Mouse (Mus musculus): ENCODE results near the gene Gys1. TPM values are rescaled to one million over a fixed set of nuclear protein-coding genes. Genes with fewer than 3 reads are reported as not detected.

Gys1 gene
- 0.64 TPM for polyA plus RNA-seq (2014; fragmentation: Illumina TruSeq; extraction: RNeasy Lipid Tissue Mini Kit (QIAGEN cat#74804); ENCODE audit: low read depth, low replicate concordance)

DNA sequence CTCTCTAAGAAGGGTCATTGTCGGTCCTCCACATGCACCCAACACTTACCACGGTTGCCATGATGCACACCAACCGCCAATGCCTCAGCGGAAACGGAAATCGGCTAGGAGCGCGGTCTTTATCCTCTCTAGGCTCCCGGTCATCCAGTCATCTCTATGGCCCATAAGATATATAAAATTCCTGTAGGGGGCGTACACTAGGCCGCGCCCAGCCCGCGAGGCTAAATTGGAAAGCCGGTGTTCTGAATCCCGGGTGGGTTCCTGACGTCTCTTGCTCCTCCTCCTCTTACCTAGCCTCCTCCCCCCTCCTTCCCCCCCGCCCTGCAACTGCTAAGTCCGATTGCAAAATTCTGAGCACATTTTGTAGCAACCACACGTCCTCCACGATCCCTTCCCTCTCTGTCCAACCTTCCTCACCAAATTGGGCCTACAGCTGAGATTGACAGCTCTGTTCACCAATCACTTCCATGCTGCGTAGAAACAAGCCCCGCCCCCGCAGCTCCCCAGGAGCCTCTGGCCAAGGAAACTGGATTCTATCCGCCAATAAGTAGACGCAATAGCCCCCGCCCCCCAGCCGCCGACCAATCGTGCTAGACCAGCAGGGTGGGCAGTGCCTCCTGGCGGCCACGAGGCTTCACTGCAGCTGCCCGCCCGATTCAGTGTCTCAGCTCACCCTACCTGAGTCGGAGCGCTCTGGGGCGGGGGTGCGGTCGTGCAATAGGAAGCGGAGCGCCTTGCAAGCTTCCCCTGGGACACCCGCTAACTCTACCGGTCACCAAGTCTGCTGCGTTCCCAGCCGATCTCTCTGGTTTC is at the start of gene Gys1:
Gene Gys1, plus strand, starts transcription at position 642 of the 813 bp plus-strand sequence.

DNA sequence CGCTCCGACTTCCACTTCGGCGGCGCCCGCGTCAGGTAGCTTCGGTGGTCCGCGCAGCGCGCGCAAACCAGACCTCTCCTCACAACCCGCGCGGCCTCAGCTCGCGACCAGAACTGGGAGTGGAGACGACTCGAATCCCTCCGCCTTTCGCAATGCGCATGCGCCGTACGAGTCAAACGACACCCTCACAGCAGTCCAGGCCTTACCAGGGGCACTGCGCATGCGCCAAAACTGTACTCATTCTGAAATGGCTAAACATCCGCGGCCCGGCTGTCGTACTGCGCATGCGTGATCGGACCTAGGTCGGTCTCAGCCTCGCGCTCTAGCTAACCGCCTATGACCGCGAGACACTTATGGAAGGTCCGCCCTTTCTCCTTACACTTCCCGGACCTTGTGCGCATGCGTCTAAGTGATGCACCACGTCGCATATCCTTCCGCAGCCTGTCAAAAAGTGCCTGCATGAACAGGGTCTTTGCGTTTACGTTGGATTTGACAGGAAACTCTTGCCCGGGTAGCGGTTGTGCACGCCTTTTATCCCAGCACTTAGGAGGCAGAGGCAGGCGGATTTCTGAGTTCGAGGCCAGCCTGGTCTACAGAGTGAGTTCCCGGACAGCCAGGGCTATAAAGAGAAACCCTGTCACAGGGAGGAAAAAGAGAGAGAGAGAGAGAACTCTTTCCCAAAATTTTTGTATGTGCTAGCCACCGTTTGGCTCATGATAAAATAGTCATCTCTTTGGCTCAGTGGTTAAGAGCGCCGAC is 38.9 kb upstream of the Gys1 start, which contains the start of gene Snrnp70:
Gene Snrnp70, minus strand, starts transcription at position 165 of the 759 bp plus-strand sequence.

DNA sequence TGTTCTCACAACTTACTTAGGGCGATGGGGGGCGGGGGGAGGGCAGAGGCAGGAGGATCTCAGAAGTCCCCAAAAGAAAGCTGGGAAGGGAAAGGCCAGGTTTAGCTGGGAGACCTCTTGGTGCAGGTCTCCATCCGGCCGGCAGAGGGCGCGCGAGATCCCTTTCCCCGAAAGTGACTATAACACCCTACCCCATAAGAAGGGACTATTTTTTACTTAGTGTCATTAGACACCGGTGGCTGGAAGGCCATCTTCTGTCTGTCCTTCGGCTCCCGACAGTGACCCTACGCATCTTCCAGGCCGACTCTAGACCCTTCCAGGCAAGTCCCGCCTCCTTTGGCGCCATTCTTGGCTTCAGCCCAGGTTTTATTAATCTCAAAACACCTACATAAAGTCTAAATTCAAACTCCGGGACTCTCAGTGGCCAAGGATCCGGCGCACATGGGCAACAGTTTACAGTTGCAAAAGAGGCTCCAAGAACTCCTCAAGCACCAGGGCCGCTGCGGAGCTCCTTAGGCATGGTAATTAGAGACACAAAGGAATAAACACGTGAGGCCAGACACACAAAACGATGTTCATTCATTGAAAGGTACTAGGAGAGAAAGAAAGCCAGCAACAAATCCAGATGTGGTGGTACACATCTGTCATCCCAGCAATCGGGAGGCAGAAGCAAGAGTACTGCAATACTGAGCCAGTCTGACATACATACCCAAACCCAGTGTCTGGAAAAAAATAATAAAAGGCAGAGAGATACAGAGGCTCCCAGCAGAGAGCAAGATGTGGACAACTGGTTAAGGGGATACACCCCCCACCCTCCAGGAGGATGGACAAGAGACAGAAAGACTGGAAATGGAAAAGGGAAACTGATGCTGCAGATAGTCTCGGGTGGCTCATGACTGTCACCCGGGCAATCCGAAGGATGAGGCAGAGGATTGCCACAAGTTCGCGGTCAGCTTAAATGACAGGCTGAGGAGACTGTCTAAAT is 29.3 kb upstream of the Gys1 start, which contains the start of gene Kcna7:
Gene Kcna7, plus strand, starts transcription at position 563 of the 985 bp plus-strand sequence.

DNA sequence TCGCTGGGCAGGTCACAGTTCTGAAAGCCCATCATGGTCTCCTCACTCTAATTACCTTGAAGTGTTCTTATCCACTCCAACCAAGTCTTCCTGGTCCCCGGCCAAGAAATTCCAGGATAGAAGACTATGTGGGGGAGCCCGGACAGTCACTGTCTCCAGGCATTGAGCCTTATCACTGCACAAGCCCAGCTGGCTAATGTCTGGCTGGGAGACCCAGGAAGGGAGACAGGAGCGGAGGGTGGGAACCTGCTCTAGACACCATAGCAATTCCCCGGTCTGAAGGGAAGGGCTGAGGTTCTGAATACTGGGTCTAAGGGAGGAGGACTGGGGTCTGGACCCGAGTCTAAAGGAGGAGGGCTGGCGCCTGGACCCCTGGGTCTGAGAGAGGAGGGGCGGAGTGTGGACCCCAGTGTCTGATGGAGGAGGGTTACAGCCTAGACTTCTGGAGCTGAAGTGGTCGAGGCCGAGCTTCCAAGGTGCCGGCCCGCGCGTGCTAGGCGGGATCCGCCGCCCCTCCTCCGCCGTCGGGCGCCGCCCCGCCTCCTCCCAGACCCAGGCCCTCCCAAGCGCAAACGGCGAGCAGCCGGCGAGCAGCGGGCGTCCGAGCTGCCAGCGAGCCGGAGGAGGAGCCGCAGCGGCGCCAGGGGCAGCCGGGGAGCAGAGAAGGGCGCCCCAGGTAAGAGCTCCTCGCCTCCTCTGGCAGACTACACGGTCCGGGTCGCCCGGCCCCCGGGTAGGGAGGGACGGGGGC is 21.4 kb upstream of the Gys1 start, which contains the start of gene Ntf5:
Gene Ntf5, plus strand, starts transcription at position 583 of the 751 bp plus-strand sequence.

DNA sequence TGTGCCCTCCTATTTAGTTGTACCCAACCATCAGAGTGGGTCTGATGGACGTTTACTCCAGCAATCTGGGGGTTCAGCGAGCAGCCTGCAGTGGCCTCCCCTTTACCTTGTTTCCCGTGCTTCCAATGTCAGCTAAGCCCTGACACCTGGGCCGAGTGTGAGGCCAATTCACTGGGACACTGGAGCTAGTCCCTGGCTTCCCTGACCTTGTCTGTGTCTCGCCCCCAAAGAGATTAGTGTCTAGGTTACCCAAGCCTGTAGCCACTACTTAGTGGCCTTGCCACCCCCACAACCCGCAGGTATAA is 14.1 kb upstream of the Gys1 start, which contains the start of gene Lhb:
Gene Lhb, plus strand, starts transcription at position 206 of the 305 bp plus-strand sequence.

DNA sequence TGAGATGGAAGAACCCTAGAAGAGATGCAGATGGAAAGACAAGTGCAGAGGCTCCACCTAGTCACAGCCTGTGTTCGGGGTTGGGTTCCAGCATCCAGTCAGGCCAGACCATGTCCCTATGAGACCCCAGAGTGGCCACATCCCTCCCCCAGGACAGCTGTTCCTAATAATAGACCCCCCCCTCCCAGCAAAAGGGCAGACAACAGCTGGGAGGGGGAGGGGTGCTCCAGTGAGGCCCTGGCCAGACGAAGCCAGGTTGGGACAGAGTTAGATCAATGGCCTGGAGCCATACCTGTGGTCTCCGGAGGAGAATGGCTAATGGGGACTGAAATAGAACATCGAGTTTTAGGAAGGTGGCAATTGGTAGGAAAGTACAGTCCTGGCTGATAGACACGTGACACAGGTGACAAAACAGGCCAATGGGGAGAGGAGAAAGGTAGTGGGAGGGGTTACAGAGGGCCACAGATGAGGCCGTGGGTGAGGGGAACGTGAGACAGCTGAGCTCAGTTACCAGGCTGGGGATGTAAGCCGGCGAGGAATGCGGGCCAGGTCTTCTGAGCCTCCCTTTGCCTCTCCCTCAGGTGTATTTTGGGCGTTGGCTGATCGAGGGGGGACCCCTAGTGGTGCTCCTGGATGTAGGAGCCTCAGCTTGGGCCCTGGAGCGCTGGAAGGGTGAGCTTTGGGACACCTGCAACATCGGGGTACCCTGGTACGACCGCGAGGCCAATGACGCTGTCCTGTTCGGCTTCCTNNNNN is 3.1 kb downstream of the Gys1 start, which contains the start of gene Ruvbl2:
Gene Ruvbl2, minus strand, starts transcription at position 576 of the 756 bp plus-strand sequence.

DNA sequence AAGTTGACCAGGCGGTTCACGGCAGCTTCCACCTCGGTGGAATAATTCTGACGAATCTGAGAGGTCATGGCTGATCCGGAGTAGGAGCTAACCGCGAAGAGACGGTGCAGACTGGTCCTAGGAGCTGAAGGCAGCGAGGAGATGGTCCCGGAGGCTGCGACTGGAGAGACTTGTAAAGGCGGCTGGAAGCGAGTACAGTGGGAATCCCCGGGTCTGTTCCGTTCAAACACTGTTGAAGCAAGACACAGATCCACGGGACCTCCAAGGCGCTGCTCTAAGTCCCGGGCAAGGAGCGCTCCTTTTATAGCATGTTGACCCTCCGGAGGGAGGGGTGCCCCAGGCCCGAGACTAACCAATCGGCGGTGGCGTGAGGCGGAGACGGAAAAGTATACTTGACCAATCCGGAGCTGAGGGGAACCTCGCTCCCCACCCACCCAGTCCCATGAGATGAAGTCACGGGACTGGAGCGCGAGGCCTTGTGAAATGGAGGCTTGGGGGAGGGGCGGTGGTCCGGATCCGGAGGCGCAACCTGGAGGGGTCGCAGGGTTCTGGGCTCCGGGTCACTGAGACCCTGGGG is 25.0 kb downstream of the Gys1 start, which contains the start of gene Ftl1:
Gene Ftl1, minus strand, starts transcription at position 321 of the 577 bp plus-strand sequence.

DNA sequence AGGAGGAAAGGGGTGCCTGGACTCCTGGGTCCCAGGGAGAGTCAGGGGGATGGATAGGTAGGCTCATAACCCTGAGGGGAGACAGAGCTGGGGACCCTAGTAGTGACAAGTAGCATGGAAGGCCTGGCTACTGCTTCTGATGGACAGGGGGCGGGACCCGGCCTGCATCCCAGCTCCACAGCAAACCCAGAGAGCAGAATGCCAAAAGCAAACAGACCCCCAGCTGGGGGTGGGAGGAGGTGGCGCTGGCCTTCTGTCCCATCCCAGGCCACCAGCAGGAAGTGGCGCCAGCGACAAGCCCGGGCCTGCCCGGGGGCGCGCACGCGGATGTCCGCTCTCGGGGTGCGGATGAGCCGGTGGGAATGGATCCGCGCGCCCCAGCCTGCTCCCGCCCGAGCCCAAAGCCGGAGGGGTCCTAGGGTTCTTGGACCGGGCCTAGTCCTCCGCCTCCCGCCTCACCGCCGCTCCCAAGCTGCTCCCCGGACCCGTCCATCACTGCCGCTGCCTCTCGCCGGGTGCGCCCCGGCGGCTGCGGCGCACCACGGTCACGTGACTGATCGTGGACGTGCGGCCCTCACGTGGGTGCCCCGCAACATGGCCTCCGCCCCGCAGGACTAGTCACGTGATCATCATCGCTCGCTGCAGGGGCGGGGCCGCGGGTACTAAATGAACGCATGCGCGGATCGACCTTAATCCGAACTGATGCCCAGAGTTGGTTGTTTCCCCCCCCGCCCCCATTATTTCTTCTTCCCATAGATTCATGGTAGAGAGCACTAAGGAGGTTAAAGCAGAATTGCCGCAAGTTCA is 31.8 kb downstream of the Gys1 start, which contains the start of gene Bax:
Gene Bax, minus strand, starts transcription at position 616 of the 807 bp plus-strand sequence.

DNA sequence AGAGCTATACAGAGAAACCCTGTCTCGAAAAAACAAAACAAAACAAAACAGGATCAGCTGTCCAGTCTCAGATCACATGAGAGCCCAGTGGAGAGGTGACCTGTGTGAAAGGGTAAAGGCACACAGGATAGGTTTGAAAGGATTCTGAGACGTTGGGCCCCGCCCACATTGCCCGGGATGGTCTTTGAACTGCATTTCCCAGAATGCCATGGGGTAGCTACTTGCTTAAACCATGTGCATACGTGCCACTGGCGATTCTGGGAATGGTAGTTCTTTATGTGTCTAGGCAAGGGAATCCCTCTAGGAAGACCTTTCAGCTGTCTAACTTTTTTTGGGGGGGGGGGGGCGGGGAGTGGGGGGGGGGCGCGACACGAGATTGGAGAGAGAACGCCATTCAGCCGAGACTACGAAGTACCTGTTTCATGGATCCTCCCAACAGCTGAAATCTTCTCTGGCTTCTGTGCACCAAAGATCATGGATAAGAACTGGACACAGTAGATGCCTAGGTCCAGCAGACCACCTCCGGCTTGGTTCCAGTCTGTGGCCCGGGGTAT is 46.8 kb downstream of the Gys1 start, which contains the start of gene Tulp2:
Gene Tulp2, plus strand, starts transcription at position 504 of the 554 bp plus-strand sequence.

DNA sequence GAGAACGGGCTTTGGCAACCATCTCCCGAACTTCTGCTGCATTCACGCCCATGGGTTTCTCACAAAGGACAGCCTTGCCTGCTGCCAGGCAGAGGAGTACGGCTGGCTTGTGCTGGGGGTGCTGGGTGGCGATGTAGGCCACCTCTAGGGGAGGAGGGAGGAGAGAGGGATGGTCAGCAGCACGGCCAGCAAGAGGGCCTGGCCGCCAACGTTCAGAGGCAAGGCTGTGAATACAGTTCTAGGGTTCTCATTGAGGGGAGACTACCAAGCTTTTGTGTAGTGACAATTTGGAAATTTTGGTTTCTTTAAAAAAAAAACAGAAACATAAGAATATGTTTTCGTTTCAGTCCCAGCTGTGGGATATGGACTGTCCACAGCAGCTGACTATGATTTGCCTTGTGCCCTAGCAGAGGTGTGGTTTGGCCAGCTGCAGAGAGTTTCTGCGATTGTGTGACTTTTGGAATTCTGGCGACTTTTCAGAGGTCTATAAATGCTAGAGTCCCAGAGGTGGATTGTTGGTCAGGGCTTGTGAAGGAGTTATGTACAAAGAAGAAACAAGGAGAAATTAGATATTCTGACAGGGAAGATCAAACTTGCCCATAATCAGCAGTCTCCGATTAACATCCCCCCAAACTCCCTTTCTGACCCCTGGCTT is 52.2 kb downstream of the Gys1 start, which contains the start of gene Gm45808:
Gene Gm45808, minus strand, starts transcription at position 51 of the 655 bp plus-strand sequence.

DNA sequence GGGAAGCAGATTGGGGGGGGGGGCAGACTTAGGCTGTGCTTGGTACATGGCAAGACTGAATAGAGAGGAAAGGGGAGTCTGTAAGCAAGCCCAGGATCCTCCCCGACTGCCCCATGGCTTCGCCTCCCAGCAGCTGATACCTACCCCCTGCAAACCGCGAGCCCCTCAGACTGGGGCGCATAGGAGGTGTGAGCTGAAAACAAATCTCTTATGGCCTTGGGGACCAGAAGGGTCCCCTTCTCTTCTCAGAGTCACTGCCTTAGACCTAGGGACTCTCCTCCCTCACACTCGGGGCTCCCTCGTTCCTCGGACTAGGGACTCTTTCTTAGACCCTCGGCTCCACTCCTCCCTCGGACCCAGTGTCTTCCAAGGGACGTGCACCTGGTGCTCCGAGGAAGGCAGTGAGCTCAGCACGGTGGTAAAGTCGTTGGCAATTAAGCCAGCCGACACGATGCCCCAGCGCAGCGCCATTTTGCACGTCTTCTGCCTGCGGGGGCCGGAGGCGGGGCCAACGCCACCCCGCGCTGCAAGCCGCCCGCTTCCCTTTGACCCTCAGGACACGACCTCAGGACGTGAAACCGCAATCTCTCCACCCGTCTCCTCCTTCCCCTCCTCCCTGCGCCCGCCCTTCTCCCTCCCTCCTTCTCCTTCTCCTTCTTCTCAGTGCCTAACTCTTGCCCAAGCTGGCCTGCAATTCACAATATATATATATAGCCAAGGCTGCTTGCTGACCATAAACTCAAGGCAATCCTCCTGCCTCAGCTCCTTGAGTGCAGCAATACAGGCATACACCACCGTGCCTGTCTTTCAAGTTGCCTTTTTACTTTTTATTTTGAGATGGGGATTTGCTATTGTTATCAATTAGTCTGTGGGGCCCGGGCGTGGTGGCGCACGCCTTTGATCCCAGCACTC is 53.9 kb downstream of the Gys1 start, which contains the start of gene Dhdh:
Gene Dhdh, minus strand, starts transcription at position 513 of the 912 bp plus-strand sequence.

Other genes with a start within 250 kb of the Gys1 start
- gene Ccdc155, start 230.0 kb upstream of the Gys1 start, polyA plus RNA-seq (2014; fragmentation: Illumina TruSeq; extraction: RNeasy Lipid Tissue Mini Kit (QIAGEN cat#74804); ENCODE audit: low read depth, low replicate concordance) = not detected
- not detected for gene Dkkl1, start 222.7 kb upstream of the Gys1 start, polyA plus RNA-seq (2014; fragmentation: Illumina TruSeq; extraction: RNeasy Lipid Tissue Mini Kit (QIAGEN cat#74804); ENCODE audit: low read depth, low replicate concordance)
- gene Tead2, start 219.1 kb upstream of the Gys1 start, polyA plus RNA-seq (2014; fragmentation: Illumina TruSeq; extraction: RNeasy Lipid Tissue Mini Kit (QIAGEN cat#74804); ENCODE audit: low read depth, low replicate concordance) = 0.19 TPM
- gene Cd37, start 195.7 kb upstream of the Gys1 start, polyA plus RNA-seq (2014; fragmentation: Illumina TruSeq; extraction: RNeasy Lipid Tissue Mini Kit (QIAGEN cat#74804); ENCODE audit: low read depth, low replicate concordance) = 0.34 TPM
- 1.2 TPM for gene Slc6a16, start 193.8 kb upstream of the Gys1 start, polyA plus RNA-seq (2014; fragmentation: Illumina TruSeq; extraction: RNeasy Lipid Tissue Mini Kit (QIAGEN cat#74804); ENCODE audit: low read depth, low replicate concordance)
- gene Slc6a21, start 157.3 kb upstream of the Gys1 start, polyA plus RNA-seq (2014; fragmentation: Illumina TruSeq; extraction: RNeasy Lipid Tissue Mini Kit (QIAGEN cat#74804); ENCODE audit: low read depth, low replicate concordance) = not detected
- not detected for gene Trpm4, start 101.1 kb upstream of the Gys1 start, polyA plus RNA-seq (2014; fragmentation: Illumina TruSeq; extraction: RNeasy Lipid Tissue Mini Kit (QIAGEN cat#74804); ENCODE audit: low read depth, low replicate concordance)
- gene Hrc, start 99.6 kb upstream of the Gys1 start, polyA plus RNA-seq (2014; fragmentation: Illumina TruSeq; extraction: RNeasy Lipid Tissue Mini Kit (QIAGEN cat#74804); ENCODE audit: low read depth, low replicate concordance) = not detected
- gene Ppfia3, start 67.8 kb upstream of the Gys1 start, polyA plus RNA-seq (2014; fragmentation: Illumina TruSeq; extraction: RNeasy Lipid Tissue Mini Kit (QIAGEN cat#74804); ENCODE audit: low read depth, low replicate concordance) = not detected
- gene Lin7b, start 64.3 kb upstream of the Gys1 start, polyA plus RNA-seq (2014; fragmentation: Illumina TruSeq; extraction: RNeasy Lipid Tissue Mini Kit (QIAGEN cat#74804); ENCODE audit: low read depth, low replicate concordance) = not detected
- gene Snrnp70, start 39.1 kb upstream of the Gys1 start, polyA plus RNA-seq (2014; fragmentation: Illumina TruSeq; extraction: RNeasy Lipid Tissue Mini Kit (QIAGEN cat#74804); ENCODE audit: low read depth, low replicate concordance) = 36.2 TPM
- gene Kcna7, start 29.2 kb upstream of the Gys1 start, polyA plus RNA-seq (2014; fragmentation: Illumina TruSeq; extraction: RNeasy Lipid Tissue Mini Kit (QIAGEN cat#74804); ENCODE audit: low read depth, low replicate concordance) = not detected
- gene Ntf5, start 21.1 kb upstream of the Gys1 start, polyA plus RNA-seq (2014; fragmentation: Illumina TruSeq; extraction: RNeasy Lipid Tissue Mini Kit (QIAGEN cat#74804); ENCODE audit: low read depth, low replicate concordance) = not detected
- not detected for gene Lhb, start 14.0 kb upstream of the Gys1 start, polyA plus RNA-seq (2014; fragmentation: Illumina TruSeq; extraction: RNeasy Lipid Tissue Mini Kit (QIAGEN cat#74804); ENCODE audit: low read depth, low replicate concordance)
- gene Ruvbl2, start 3.3 kb downstream of the Gys1 start, polyA plus RNA-seq (2014; fragmentation: Illumina TruSeq; extraction: RNeasy Lipid Tissue Mini Kit (QIAGEN cat#74804); ENCODE audit: low read depth, low replicate concordance) = 0.58 TPM
- gene Ftl1, start 25.0 kb downstream of the Gys1 start, polyA plus RNA-seq (2014; fragmentation: Illumina TruSeq; extraction: RNeasy Lipid Tissue Mini Kit (QIAGEN cat#74804); ENCODE audit: low read depth, low replicate concordance) = 81.8 TPM
- gene Bax, start 32.1 kb downstream of the Gys1 start, polyA plus RNA-seq (2014; fragmentation: Illumina TruSeq; extraction: RNeasy Lipid Tissue Mini Kit (QIAGEN cat#74804); ENCODE audit: low read depth, low replicate concordance) = 0.79 TPM
- not detected for gene Tulp2, start 47.0 kb downstream of the Gys1 start, polyA plus RNA-seq (2014; fragmentation: Illumina TruSeq; extraction: RNeasy Lipid Tissue Mini Kit (QIAGEN cat#74804); ENCODE audit: low read depth, low replicate concordance)
- gene Gm45808, start 52.0 kb downstream of the Gys1 start, polyA plus RNA-seq (2014; fragmentation: Illumina TruSeq; extraction: RNeasy Lipid Tissue Mini Kit (QIAGEN cat#74804); ENCODE audit: low read depth, low replicate concordance) = not detected
- gene Dhdh, start 54.0 kb downstream of the Gys1 start, polyA plus RNA-seq (2014; fragmentation: Illumina TruSeq; extraction: RNeasy Lipid Tissue Mini Kit (QIAGEN cat#74804); ENCODE audit: low read depth, low replicate concordance) = 85.8 TPM
- gene Nucb1, start 75.6 kb downstream of the Gys1 start, polyA plus RNA-seq (2014; fragmentation: Illumina TruSeq; extraction: RNeasy Lipid Tissue Mini Kit (QIAGEN cat#74804); ENCODE audit: low read depth, low replicate concordance) = 38.2 TPM
- gene Ppp1r15a, start 91.4 kb downstream of the Gys1 start, polyA plus RNA-seq (2014; fragmentation: Illumina TruSeq; extraction: RNeasy Lipid Tissue Mini Kit (QIAGEN cat#74804); ENCODE audit: low read depth, low replicate concordance) = 0.95 TPM
- not detected for gene Plekha4, start 91.5 kb downstream of the Gys1 start, polyA plus RNA-seq (2014; fragmentation: Illumina TruSeq; extraction: RNeasy Lipid Tissue Mini Kit (QIAGEN cat#74804); ENCODE audit: low read depth, low replicate concordance)
- not detected for gene Hsd17b14, start 120.0 kb downstream of the Gys1 start, polyA plus RNA-seq (2014; fragmentation: Illumina TruSeq; extraction: RNeasy Lipid Tissue Mini Kit (QIAGEN cat#74804); ENCODE audit: low read depth, low replicate concordance)
- 3.7 TPM for gene Bcat2, start 135.3 kb downstream of the Gys1 start, polyA plus RNA-seq (2014; fragmentation: Illumina TruSeq; extraction: RNeasy Lipid Tissue Mini Kit (QIAGEN cat#74804); ENCODE audit: low read depth, low replicate concordance)
- gene Fgf21, start 180.6 kb downstream of the Gys1 start, polyA plus RNA-seq (2014; fragmentation: Illumina TruSeq; extraction: RNeasy Lipid Tissue Mini Kit (QIAGEN cat#74804); ENCODE audit: low read depth, low replicate concordance) = not detected
- not detected for gene Fut1, start 182.4 kb downstream of the Gys1 start, polyA plus RNA-seq (2014; fragmentation: Illumina TruSeq; extraction: RNeasy Lipid Tissue Mini Kit (QIAGEN cat#74804); ENCODE audit: low read depth, low replicate concordance)
- gene Izumo1, start 187.0 kb downstream of the Gys1 start, polyA plus RNA-seq (2014; fragmentation: Illumina TruSeq; extraction: RNeasy Lipid Tissue Mini Kit (QIAGEN cat#74804); ENCODE audit: low read depth, low replicate concordance) = not detected
- gene Rasip1, start 192.6 kb downstream of the Gys1 start, polyA plus RNA-seq (2014; fragmentation: Illumina TruSeq; extraction: RNeasy Lipid Tissue Mini Kit (QIAGEN cat#74804); ENCODE audit: low read depth, low replicate concordance) = not detected
- not detected for gene Mamstr, start 205.1 kb downstream of the Gys1 start, polyA plus RNA-seq (2014; fragmentation: Illumina TruSeq; extraction: RNeasy Lipid Tissue Mini Kit (QIAGEN cat#74804); ENCODE audit: low read depth, low replicate concordance)
- gene Fut2, start 231.6 kb downstream of the Gys1 start, polyA plus RNA-seq (2014; fragmentation: Illumina TruSeq; extraction: RNeasy Lipid Tissue Mini Kit (QIAGEN cat#74804); ENCODE audit: low read depth, low replicate concordance) = not detected
- not detected for gene Ntn5, start 249.2 kb downstream of the Gys1 start, polyA plus RNA-seq (2014; fragmentation: Illumina TruSeq; extraction: RNeasy Lipid Tissue Mini Kit (QIAGEN cat#74804); ENCODE audit: low read depth, low replicate concordance)

Data from liver, adult 10 weeks (tissue).